Mouse (Mus musculus): ENCODE data around the gene Esr2. TPM values are rescaled to one million over a fixed set of nuclear protein-coding genes. Genes with fewer than 3 reads are reported as not detected.
"Not testable (repeated sequence)": the region's sequence is repeated elsewhere in the genome, so short reads cannot be mapped to it uniquely, and the experiment has no call there.

The Esr2 gene
- 0.44 and 0.71 TPM in 2 replicates for polyA plus RNA-seq (2015; fragmentation: Nextera tagmentation; extraction: Ambion mirVana)

DNA sequence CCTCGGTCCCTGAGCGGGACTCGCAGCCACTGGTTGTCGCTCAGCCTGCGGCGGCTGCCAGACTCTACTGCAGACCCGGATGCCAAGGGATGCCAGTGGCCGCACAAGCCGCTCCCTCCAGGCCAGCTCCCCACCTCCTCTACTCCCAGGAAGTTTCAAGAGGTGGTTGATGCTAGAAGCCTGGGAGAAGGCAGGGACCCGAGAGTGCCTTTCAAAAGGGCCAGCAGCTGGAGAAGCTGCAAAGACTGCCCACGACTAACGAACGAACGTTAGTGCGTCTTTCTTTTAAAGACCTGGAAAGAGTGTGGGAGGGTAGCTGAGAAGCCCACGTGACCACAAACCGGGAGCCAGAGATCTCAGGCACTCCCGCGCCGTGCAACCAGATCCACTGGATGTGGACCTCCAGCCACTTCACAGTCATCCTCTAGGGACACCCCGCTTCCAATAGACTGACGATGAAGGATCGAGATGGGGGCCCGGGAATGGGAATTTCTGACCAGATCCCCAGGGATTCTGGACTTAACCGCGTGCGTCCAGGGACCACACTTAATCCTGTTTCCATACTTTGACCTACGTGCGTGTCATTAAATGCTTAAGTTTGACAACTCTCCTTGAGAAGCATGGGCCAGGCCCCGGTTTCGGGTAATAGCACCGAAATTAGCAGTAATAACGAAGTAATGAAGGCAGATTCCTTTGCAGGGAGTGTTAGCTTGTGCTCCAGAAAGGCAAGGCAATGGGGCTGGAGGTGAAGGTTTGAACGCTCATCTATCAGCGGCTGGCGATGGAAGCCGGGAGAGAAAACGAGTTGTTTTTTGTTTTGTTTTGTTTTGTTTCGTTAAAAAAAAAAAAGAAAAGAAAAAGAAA is at the start of gene Esr2:
TSS of gene Esr2 (minus strand) at position 260 of the 864 bp plus-strand sequence.
- peak; percentile 78; the same call in 1 of the 2 replicates for ATAC-seq (replicated peaks; ENCODE audit: low FRiP score)
- peak within 1 kb of the TSS; percentile 50 for H3K4me3 ChIP-seq (replicated peaks)
- no peaks in the 10 kb centered on the region for H3K9me3 ChIP-seq (replicated peaks)
- H3K4me2 ChIP-seq = peak within 1 kb of the TSS; percentile 95
- WGBS = under 1% methylated on average over 39 of the region's 39 CpGs
- peaks cover 25% of the 10 kb centered on the region for H3K27me3 ChIP-seq
- no peak within 1 kb of the TSS for H3K27ac ChIP-seq
- H3K36me3 ChIP-seq = no peaks in the 10 kb centered on the region
- H3K4me1 ChIP-seq = peaks cover 9% of the 10 kb centered on the region
- H3K9ac ChIP-seq = peak within 1 kb of the TSS; percentile 56

DNA sequence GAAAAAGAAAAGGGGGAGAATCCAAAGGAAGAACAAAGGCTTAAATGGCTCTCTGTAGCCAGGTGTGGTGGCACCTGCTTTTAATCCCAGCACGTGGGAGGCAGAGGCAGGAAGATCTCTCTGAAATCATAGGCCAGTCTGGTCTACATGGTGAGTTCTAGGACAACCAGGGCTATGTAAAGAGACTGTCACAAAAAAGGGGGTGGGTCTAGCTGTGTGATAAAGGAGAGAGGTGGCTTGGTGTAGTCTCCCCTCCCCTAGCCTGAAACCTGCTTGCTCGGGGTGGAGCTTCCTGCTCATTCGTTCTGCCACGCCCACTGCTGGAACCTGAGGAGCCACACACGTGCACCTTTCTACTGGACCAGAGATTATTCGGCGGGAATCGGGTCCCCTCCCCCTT is 45.0 kb upstream of the Esr2 start:
- not testable (repeated sequence) for H3K9ac ChIP-seq; H3K4me3 ChIP-seq (replicated peaks); H3K36me3 ChIP-seq; H3K4me2 ChIP-seq; H3K4me1 ChIP-seq; ATAC-seq (replicated peaks; ENCODE audit: low FRiP score); H3K9me3 ChIP-seq (replicated peaks); H3K27me3 ChIP-seq; H3K27ac ChIP-seq
- 56% methylated on average over 4 of the region's 8 CpGs for WGBS

DNA sequence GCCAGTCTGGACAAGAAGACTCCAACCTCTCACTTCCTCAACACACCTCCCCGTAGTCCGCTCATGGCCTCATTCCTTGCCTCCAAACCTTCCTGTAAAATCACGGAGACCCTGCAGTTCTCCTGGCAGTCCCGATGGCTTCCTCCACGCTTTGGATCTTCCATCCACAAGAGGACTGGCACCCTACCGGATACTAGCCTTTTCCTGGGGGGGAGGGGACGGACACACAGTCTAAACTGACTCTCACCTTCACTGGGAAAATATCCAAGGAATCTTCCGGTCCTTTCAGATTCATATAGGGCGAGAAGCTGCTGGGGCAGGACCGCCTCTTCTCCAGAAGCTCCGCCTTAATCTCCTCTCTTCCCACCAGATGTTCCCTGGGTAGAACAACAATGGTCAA is 39.7 kb upstream of the Esr2 start:
- ATAC-seq (replicated peaks; ENCODE audit: low FRiP score) = no peak
- no peaks in the 10 kb centered on the region for H3K9me3 ChIP-seq (replicated peaks)
- H3K4me2 ChIP-seq = no peak overlapping the region
- H3K4me1 ChIP-seq = no peaks in the 10 kb centered on the region
- no peak overlapping the region for H3K4me3 ChIP-seq (replicated peaks)
- WGBS = 76% methylated on average over 11 of the region's 11 CpGs
- no peaks in the 10 kb centered on the region for H3K36me3 ChIP-seq
- no peaks in the 10 kb centered on the region for H3K27me3 ChIP-seq
- H3K9ac ChIP-seq = no peak overlapping the region
- no peak overlapping the region for H3K27ac ChIP-seq

DNA sequence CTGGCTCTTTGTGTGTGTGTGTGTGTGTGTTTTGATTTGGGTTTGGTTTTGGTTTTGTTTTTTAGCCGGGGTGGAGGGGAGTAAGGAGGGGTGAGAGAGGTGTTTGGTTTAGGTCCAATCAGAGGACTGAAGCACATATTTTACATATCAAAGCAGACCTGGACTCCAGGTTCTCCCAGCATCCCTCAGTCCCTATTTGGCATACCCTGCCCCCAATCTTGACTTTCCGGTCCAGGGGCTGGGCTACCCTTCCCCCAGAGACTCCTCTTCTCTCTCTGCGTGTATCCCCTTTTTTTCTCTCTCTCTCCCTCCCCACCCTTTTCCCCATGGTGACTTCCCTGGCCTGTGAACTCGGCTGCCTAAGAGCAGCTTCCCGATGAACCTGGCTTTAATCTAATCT is 38.1 kb upstream of the Esr2 start:
- ATAC-seq (replicated peaks; ENCODE audit: low FRiP score) = no peak
- Histone ChIP-seq H3K27me3 (no peaks in the 10 kb centered on the region), H3K27ac (no peak overlapping the region), H3K9ac (no peak overlapping the region), H3K9me3 (replicated peaks) (no peaks in the 10 kb centered on the region), H3K36me3 (no peaks in the 10 kb centered on the region), H3K4me2 (no peak overlapping the region), H3K4me1 (no peaks in the 10 kb centered on the region), H3K4me3 (replicated peaks) (no peak overlapping the region)
- WGBS = 33% methylated on average over 5 of the region's 5 CpGs

DNA sequence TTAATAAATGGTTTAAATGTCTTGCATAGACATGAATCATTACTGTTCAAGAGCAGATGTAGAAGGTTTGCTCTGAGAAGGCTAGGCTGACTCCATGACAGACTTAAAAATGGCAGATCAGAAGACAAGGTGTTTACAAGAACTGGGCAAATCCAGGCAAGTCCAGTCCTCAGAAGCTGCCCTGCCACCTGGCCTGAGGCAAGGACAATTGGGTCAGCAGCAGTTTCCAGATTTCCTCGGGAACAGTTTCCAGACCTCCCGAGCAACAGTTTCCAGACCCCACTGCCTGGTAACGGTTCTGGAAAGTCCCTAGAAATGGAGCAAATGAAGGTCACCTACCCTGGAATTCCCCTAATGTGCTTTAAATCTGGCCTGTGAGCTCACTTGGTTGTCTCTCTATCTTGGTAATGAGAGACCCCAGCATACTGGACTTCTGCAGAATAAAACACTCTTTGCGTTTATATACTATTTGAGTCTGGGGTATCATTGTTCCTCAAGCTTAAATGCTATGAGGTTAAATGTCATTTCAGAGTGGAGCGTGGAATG is 32.4 kb upstream of the Esr2 start:
- no peaks in the 10 kb centered on the region for H3K4me1 ChIP-seq
- no peaks in the 10 kb centered on the region for H3K36me3 ChIP-seq
- H3K9me3 ChIP-seq (replicated peaks) = no peaks in the 10 kb centered on the region
- H3K27ac ChIP-seq = no peak overlapping the region
- no peaks in the 10 kb centered on the region for H3K27me3 ChIP-seq
- no peak overlapping the region for H3K9ac ChIP-seq
- no peak for ATAC-seq (replicated peaks; ENCODE audit: low FRiP score)
- WGBS = 88% methylated on average over 5 of the region's 5 CpGs
- no peak overlapping the region for H3K4me2 ChIP-seq
- no peak overlapping the region for H3K4me3 ChIP-seq (replicated peaks)

DNA sequence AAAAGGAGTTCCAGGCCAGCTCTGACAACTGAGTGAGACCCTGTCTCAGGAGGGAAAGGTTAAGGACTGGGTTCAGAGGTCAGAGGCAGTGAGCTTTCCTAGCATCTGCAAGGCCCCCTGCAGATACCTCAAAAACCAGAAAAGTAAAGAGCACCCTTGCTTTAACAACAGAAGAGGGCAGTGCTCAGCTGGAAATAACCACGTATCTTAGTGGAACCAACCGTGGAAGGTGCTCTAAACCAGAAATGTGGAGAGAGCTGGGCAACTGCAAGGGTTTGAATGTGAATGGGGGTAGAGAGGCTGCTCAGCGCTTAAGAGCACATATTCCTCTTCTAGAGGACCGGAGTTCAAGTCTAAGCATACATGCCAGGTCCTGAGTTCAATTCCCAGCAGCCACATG is 23.3 kb upstream of the Esr2 start:
- Histone ChIP-seq H3K27ac (no peak overlapping the region), H3K4me3 (replicated peaks) (no peak overlapping the region), H3K9me3 (replicated peaks) (no peaks in the 10 kb centered on the region), H3K27me3 (peaks cover 7% of the 10 kb centered on the region; the same call in 1 of the 2 replicates), H3K4me1 (peaks cover 22% of the 10 kb centered on the region), H3K4me2 (no peak overlapping the region), H3K9ac (no peak overlapping the region), H3K36me3 (no peaks in the 10 kb centered on the region)
- ATAC-seq (replicated peaks; ENCODE audit: low FRiP score) = no peak
- 74% methylated on average over 4 of the region's 4 CpGs for WGBS

DNA sequence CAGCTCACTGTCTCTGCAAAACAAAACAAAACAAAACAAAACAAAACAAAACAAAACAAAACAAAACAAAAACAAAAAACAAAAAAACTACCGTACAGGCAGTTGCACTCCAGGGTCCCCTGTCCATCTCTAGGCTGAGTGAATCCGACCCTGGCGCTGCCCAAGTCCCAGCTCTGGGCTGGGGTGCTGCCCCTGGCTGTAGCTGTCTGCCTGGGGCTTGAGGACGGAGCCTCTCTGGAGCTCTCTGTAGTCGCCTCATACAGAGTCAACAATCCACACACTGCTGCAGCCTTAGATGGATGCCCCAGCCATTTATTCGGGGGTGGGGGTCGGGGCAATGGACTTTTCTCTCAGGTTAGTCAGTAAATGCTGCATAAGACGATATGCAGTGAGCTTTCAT is 20.0 kb upstream of the Esr2 start:
- peak overlapping the region; percentile 45; the same call in 1 of the 2 replicates for H3K9ac ChIP-seq
- ATAC-seq (replicated peaks; ENCODE audit: low FRiP score) = no peak
- H3K27me3 ChIP-seq = peaks cover 18% of the 10 kb centered on the region; the same call in 1 of the 2 replicates
- no peak overlapping the region for H3K27ac ChIP-seq
- H3K9me3 ChIP-seq (replicated peaks) = no peaks in the 10 kb centered on the region
- peak overlapping the region; percentile 84 for H3K4me2 ChIP-seq
- H3K4me3 ChIP-seq (replicated peaks) = peak overlapping the region; percentile 36
- peaks cover 22% of the 10 kb centered on the region for H3K4me1 ChIP-seq
- no peaks in the 10 kb centered on the region for H3K36me3 ChIP-seq
- WGBS = 49% methylated on average over 8 of the region's 8 CpGs

DNA sequence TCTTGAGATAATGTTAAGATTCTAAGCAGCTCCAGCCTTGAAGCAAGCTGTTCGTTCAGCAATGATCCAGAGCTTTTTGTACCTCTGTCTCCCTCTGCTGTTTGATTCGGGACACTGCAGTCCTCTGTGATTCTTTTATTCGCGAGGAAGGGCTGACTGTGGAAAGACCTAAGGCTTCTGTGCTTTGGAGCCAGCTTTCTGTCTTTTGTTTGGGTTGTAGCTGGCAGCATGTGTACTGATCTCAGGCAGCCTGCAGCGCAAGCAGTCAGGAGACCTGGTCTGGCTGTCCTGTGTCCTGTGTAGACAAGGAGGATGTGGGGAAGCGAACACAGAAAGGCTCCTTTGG is 19.6 kb upstream of the Esr2 start:
- Histone ChIP-seq H3K4me1 (peaks cover 22% of the 10 kb centered on the region), H3K4me2 (peak overlapping the region; percentile 84), H3K9me3 (replicated peaks) (no peaks in the 10 kb centered on the region), H3K36me3 (no peaks in the 10 kb centered on the region), H3K27ac (peak overlapping the region; percentile 69; the same call in 1 of the 2 replicates), H3K9ac (peak overlapping the region; percentile 45; the same call in 1 of the 2 replicates), H3K27me3 (peaks cover 18% of the 10 kb centered on the region; the same call in 1 of the 2 replicates), H3K4me3 (replicated peaks) (peak overlapping the region; percentile 36)
- WGBS = 9% methylated on average over 6 of the region's 6 CpGs
- ATAC-seq (replicated peaks; ENCODE audit: low FRiP score) = peak; percentile 52

DNA sequence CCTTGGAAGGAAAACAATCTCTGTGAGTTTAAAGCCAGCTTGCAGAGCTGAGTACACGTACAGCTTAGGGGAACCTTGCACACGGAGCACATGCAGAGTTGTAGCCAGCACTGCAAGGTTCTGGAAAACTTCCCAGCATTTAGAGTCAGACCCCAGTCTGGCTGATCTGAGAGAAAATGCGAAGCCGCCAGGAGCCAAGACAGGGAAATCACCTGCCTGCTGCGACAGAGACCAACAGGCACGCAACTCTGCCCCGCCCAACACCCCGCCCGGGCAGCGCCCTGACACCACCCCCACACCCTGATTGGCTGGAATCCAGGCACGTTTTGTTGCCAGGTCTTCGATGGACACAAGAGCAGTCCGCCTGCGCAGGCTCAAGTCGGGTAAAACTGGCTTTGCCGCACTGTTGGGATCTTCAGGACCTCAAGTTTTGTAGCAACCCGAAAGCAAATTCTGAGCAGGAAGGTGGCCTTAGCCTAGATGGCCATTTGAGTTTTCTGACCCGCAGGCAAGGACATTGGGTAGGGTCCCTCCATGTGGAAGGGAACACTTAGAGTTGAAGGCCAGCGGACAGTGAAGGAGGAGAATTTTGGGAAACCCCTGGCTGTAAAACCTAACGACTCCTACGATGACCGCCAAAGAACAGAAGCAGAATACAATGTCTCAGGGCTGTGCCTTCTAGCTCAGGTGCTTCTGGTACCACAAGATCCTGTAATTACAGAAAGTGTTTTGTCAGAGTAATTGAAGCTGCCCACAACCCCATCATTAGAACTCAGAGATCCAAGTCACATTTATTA is 19.1 kb upstream of the Esr2 start:
- peak; percentile 93 for ATAC-seq (replicated peaks; ENCODE audit: low FRiP score)
- peak overlapping the region; percentile 36 for H3K4me3 ChIP-seq (replicated peaks)
- 2% methylated on average over 22 of the region's 22 CpGs for WGBS
- peak overlapping the region; percentile 84 for H3K4me2 ChIP-seq
- no peaks in the 10 kb centered on the region for H3K9me3 ChIP-seq (replicated peaks)
- H3K4me1 ChIP-seq = peaks cover 22% of the 10 kb centered on the region
- H3K9ac ChIP-seq = peak overlapping the region; percentile 45
- peak overlapping the region; percentile 69 for H3K27ac ChIP-seq
- peaks cover 18% of the 10 kb centered on the region; the same call in 1 of the 2 replicates for H3K27me3 ChIP-seq
- H3K36me3 ChIP-seq = no peaks in the 10 kb centered on the region

DNA sequence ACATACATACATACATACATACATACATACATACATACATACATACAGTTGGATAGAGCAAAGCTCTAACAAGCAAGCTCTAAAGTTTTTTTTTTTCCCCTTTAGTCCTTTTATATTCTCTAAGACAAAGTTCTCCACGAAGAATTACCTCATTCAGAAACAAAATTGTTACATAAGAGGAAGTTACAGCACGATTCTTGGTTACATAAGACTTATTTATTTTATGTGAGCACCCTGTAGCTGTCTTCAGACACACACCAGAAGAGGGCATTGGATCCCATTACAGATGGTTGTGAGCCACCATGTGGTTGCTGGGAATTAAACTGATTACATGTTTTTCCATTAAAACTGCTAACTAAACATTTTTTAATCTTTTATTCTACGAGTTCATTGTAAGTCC is 17.5 kb upstream of the Esr2 start:
- H3K9me3 ChIP-seq (replicated peaks) = no peaks in the 10 kb centered on the region
- 63% methylated on average over 3 of the region's 3 CpGs for WGBS
- peaks cover 22% of the 10 kb centered on the region for H3K4me1 ChIP-seq
- no peak for ATAC-seq (replicated peaks; ENCODE audit: low FRiP score)
- no peaks in the 10 kb centered on the region for H3K36me3 ChIP-seq
- peaks cover 18% of the 10 kb centered on the region; the same call in 1 of the 2 replicates for H3K27me3 ChIP-seq
- H3K27ac ChIP-seq = no peak overlapping the region
- no peak overlapping the region for H3K4me2 ChIP-seq
- no peak overlapping the region for H3K9ac ChIP-seq
- H3K4me3 ChIP-seq (replicated peaks) = no peak overlapping the region

DNA sequence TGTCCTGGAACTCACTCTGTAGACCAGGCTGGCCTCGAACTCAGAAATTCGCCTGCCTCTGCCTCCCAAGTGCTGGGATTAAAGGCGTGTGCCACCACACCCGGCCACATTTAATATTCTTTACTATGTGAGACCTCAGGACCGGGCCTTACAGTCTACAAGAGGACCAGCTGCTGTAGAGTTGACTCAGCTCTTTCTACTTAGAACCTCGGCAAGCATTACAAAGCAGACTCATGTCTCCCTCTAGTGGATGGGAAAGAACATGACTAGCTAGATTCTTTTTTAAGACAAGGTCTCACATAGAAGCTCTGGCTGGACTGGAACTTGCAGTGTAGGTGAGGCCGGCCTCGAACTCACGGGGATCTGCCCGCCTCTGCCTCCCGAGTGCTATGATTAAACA is 13.9 kb upstream of the Esr2 start:
- no peaks in the 10 kb centered on the region for H3K36me3 ChIP-seq
- no peak overlapping the region for H3K4me2 ChIP-seq
- no peaks in the 10 kb centered on the region for H3K9me3 ChIP-seq (replicated peaks)
- H3K4me1 ChIP-seq = peaks cover 7% of the 10 kb centered on the region
- H3K27ac ChIP-seq = no peak overlapping the region
- peaks cover 15% of the 10 kb centered on the region; the same call in 1 of the 2 replicates for H3K27me3 ChIP-seq
- H3K4me3 ChIP-seq (replicated peaks) = no peak overlapping the region
- 44% methylated on average over 11 of the region's 11 CpGs for WGBS
- no peak overlapping the region for H3K9ac ChIP-seq
- ATAC-seq (replicated peaks; ENCODE audit: low FRiP score) = 0 out of 2 replicates have a peak, but pooled peaks have one; percentile 40

DNA sequence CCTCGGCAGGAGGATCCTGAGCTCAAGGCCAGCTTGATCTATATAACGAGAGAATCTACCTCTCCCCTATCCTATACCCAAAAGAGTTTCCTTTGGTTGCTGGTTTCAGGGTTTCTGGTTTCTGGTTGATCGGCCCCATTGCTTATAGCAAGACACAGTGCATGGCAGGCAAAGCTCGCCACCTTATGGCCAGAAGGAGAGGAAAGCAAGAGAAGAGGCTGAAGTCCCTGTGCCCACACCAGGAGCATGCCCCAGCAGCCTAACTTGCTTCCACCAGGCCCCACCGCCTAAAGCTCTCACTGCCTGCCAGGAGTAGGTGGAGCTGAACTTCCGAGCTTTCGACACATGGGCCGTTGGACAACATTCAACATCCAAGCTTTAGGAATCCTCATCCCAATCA is 10.8 kb upstream of the Esr2 start:
- H3K27me3 ChIP-seq = 0 out of 2 replicates have a peak, but pooled peaks cover 2% of the 10 kb centered on the region
- H3K4me1 ChIP-seq = no peaks in the 10 kb centered on the region
- no peak overlapping the region for H3K4me2 ChIP-seq
- H3K9me3 ChIP-seq (replicated peaks) = no peaks in the 10 kb centered on the region
- H3K27ac ChIP-seq = no peak overlapping the region
- WGBS = 38% methylated on average over 8 of the region's 8 CpGs
- no peaks in the 10 kb centered on the region for H3K36me3 ChIP-seq
- no peak overlapping the region for H3K4me3 ChIP-seq (replicated peaks)
- H3K9ac ChIP-seq = no peak overlapping the region
- no peak for ATAC-seq (replicated peaks; ENCODE audit: low FRiP score)
